Mouse (Mus musculus) heart, embryonic 12.5 days (tissue): ENCODE data around the gene BC035044. TPM values are rescaled to one million over a fixed set of nuclear protein-coding genes. Genes with fewer than 3 reads are reported as not detected.
"Not testable (repeated sequence)": the region's sequence is repeated elsewhere in the genome, so short reads cannot be mapped to it uniquely, and the experiment has no call there.

Experiments used
- ATAC-seq: fragments of 200-750 bp; cut with Nextera tagmentation; 2 replicates; pipeline ENCODE4 v1.8.0; 2017; ENCODE audit warnings: moderate TSS enrichment, moderate library complexity; ENCODE audit not compliant: insufficient number of reproducible peaks, low FRiP score
- H3K27ac ChIP-seq: fragments of 300-500 bp; sonication (generic); 2 replicates; pipeline ENCODE4 v1.5.1; 2016; ENCODE audit warnings: mild to moderate bottlenecking, moderate library complexity; ENCODE audit not compliant: poor library complexity, severe bottlenecking
- H3K27me3 ChIP-seq: fragments of 300-500 bp; sonication (generic); replicated peaks from 2 replicates; pipeline ENCODE4 v1.6.1; 2016; ENCODE audit warnings: mild to moderate bottlenecking, moderate library complexity
- H3K36me3 ChIP-seq: fragments of 300-500 bp; sonication (generic); 2 replicates; pipeline ENCODE4 v1.6.1; 2016; ENCODE audit warnings: mild to moderate bottlenecking, moderate library complexity
- H3K4me1 ChIP-seq: fragments of 300-500 bp; sonication (generic); replicated peaks from 2 replicates; pipeline ENCODE4 v1.6.1; 2016; ENCODE audit warnings: mild to moderate bottlenecking
- H3K4me2 ChIP-seq: fragments of 300-500 bp; sonication (generic); 2 replicates; pipeline ENCODE4 v1.6.1; 2016; ENCODE audit warnings: mild to moderate bottlenecking, moderate library complexity
- H3K4me3 ChIP-seq: fragments of 300-500 bp; sonication (generic); 2 replicates; pipeline ENCODE4 v1.5.1; 2016; ENCODE audit warnings: mild to moderate bottlenecking
- H3K9ac ChIP-seq: fragments of 300-500 bp; sonication (generic); 2 replicates; pipeline ENCODE4 v1.6.1; 2016; ENCODE audit warnings: mild to moderate bottlenecking, moderate library complexity
- H3K9me3 ChIP-seq: fragments of 300-500 bp; sonication (generic); replicated peaks from 2 replicates; pipeline ENCODE4 v1.6.1; 2016; ENCODE audit warnings: mild to moderate bottlenecking, moderate library complexity
- WGBS: fragments of 180-500 bp; shearing (Covaris S2); methylation state at CpG from one replicate; pipeline ENCODE4 v1.1.7; 2016; 5-methylcytosine and 5-hydroxymethylcytosine counted together
- polyA plus RNA-seq: library from polyadenylated mRNA; unstranded; fragments of >200 nt; fragmentation: Nextera tagmentation; extraction: Ambion mirVana; gene quantifications from 2 replicates; pipeline ENCODE4 v1.2.1, GENCODE M21; 2016

The BC035044 gene
- 0.68 TPM in 1 of 2 replicates, not detected in the other for polyA plus RNA-seq

GRCm38 (mm10) chr6:128890948-128891355 is at the start of gene BC035044:
Gene BC035044, minus strand, starts transcription at chr6:128891126.
- H3K4me2 ChIP-seq, result no peak within 1 kb of the TSS
- WGBS, result 55% methylated on average over 2 of the region's 2 CpGs
- no peaks in the 10 kb centered on the region for H3K27me3 ChIP-seq
- no peak within 1 kb of the TSS for H3K27ac ChIP-seq
- ATAC-seq, result no peak
- no peaks in the 10 kb centered on the region for H3K4me1 ChIP-seq
- H3K4me3 ChIP-seq, result no peak within 1 kb of the TSS
- H3K9me3 ChIP-seq, result no peaks in the 10 kb centered on the region
- no peaks in the 10 kb centered on the region for H3K36me3 ChIP-seq
- no peak within 1 kb of the TSS for H3K9ac ChIP-seq

- H3K4me2 ChIP-seq, result not testable (repeated sequence)
Observed at GRCm38 (mm10) chr6:128935889-128936665, 45.2 kb upstream of the BC035044 start.

GRCm38 (mm10) chr6:128934081-128934480 is 43.2 kb upstream of the BC035044 start, which contains the start of gene Clec2g:
Gene Clec2g, plus strand, starts transcription at chr6:128934381.
- not testable (repeated sequence) for H3K9me3 ChIP-seq, H3K4me1 ChIP-seq, H3K9ac ChIP-seq, H3K4me3 ChIP-seq, ATAC-seq, H3K4me2 ChIP-seq, H3K27ac ChIP-seq, H3K27me3 ChIP-seq, H3K36me3 ChIP-seq
- WGBS, result 87% methylated on average over 4 of the region's 4 CpGs

More at GRCm38 (mm10) chr6:128935889-128936665, 45.2 kb upstream of the BC035044 start:
- H3K9ac ChIP-seq, H3K27ac ChIP-seq, H3K4me1 ChIP-seq, H3K4me3 ChIP-seq, H3K27me3 ChIP-seq, ATAC-seq, H3K9me3 ChIP-seq, H3K36me3 ChIP-seq: not testable (repeated sequence)
- WGBS, result 77% methylated on average over 5 of the region's 13 CpGs

- Histone ChIP-seq H3K27ac (no peak overlapping the region), H3K4me3 (no peak overlapping the region), H3K4me2 (no peak overlapping the region), H3K4me1 (no peaks in the 10 kb centered on the region), H3K36me3 (no peaks in the 10 kb centered on the region), H3K27me3 (no peaks in the 10 kb centered on the region), H3K9me3 (no peaks in the 10 kb centered on the region), H3K9ac (no peak overlapping the region)
- ATAC-seq, result no peak
- WGBS, result 66% methylated on average over 2 of the region's 2 CpGs
Observed at GRCm38 (mm10) chr6:128933050-128933449, 42.1 kb upstream of the BC035044 start.

GRCm38 (mm10) chr6:128917322-128917721 is 26.4 kb upstream of the BC035044 start:
- 70% methylated on average over 2 of the region's 2 CpGs for WGBS
- H3K4me1 ChIP-seq, result no peaks in the 10 kb centered on the region
- H3K9ac ChIP-seq, result no peak overlapping the region
- peaks cover 2% of the 10 kb centered on the region for H3K9me3 ChIP-seq
- H3K4me2 ChIP-seq, result no peak overlapping the region
- no peak overlapping the region for H3K27ac ChIP-seq
- H3K4me3 ChIP-seq, result no peak overlapping the region
- no peak for ATAC-seq
- H3K27me3 ChIP-seq, result no peaks in the 10 kb centered on the region
- no peaks in the 10 kb centered on the region for H3K36me3 ChIP-seq

- no peak overlapping the region for H3K27ac ChIP-seq
- ATAC-seq, result no peak
- H3K9ac ChIP-seq, result no peak overlapping the region
- WGBS, result 74% methylated on average over 2 of the region's 2 CpGs
- no peaks in the 10 kb centered on the region for H3K9me3 ChIP-seq
- no peak overlapping the region for H3K4me2 ChIP-seq
- H3K27me3 ChIP-seq, result no peaks in the 10 kb centered on the region
- no peak overlapping the region for H3K4me3 ChIP-seq
- H3K36me3 ChIP-seq, result no peaks in the 10 kb centered on the region
- H3K4me1 ChIP-seq, result no peaks in the 10 kb centered on the region
Observed at GRCm38 (mm10) chr6:128913598-128914254, 22.8 kb upstream of the BC035044 start.

GRCm38 (mm10) chr6:128900796-128901552 is 10.0 kb upstream of the BC035044 start:
- H3K9me3 ChIP-seq, H3K4me1 ChIP-seq, H3K27me3 ChIP-seq, H3K4me3 ChIP-seq, H3K9ac ChIP-seq, H3K27ac ChIP-seq, ATAC-seq, H3K4me2 ChIP-seq, H3K36me3 ChIP-seq: not testable (repeated sequence)
- WGBS, result 78% methylated on average over 6 of the region's 6 CpGs

- H3K27me3 ChIP-seq, result no peaks in the 10 kb centered on the region
- WGBS, result 76% methylated on average over 2 of the region's 2 CpGs
- 0 out of 2 replicates have a peak, but pooled peaks cover 6% of the 10 kb centered on the region for H3K9me3 ChIP-seq
Observed at GRCm38 (mm10) chr6:128900044-128900443, 9.1 kb upstream of the BC035044 start.

GRCm38 (mm10) chr6:128895404-128896001 is 4.6 kb upstream of the BC035044 start:
- Histone ChIP-seq H3K27me3 (no peaks in the 10 kb centered on the region), H3K9ac (no peak overlapping the region), H3K27ac (no peak overlapping the region), H3K4me1 (no peaks in the 10 kb centered on the region), H3K4me2 (no peak overlapping the region), H3K36me3 (no peaks in the 10 kb centered on the region), H3K4me3 (no peak overlapping the region), H3K9me3 (no peaks in the 10 kb centered on the region)
- WGBS, result 76% methylated on average over 3 of the region's 3 CpGs
- no peak for ATAC-seq

More at GRCm38 (mm10) chr6:128900044-128900443, 9.1 kb upstream of the BC035044 start:
- Histone ChIP-seq H3K4me3 (no peak overlapping the region), H3K36me3 (no peaks in the 10 kb centered on the region), H3K4me2 (no peak overlapping the region), H3K9ac (no peak overlapping the region), H3K27ac (no peak overlapping the region), H3K4me1 (no peaks in the 10 kb centered on the region)
- ATAC-seq, result no peak

GRCm38 (mm10) chr6:128888834-128889233 is 2.1 kb downstream of the BC035044 start:
- ATAC-seq, result no peak
- 67% methylated on average over 5 of the region's 5 CpGs for WGBS
- Histone ChIP-seq H3K9ac (no peak overlapping the region), H3K27ac (no peak overlapping the region), H3K4me1 (no peaks in the 10 kb centered on the region), H3K36me3 (no peaks in the 10 kb centered on the region), H3K27me3 (no peaks in the 10 kb centered on the region), H3K4me2 (no peak overlapping the region), H3K9me3 (no peaks in the 10 kb centered on the region), H3K4me3 (no peak overlapping the region)
